Mouse (Mus musculus) ES-Bruce4 (cell line): ENCODE results near the gene Acsl1.

Source experiments
- CTCF ChIP-seq: IDR thresholded peaks from one replicate; pipeline ENCODE4 v1.8.1; 2011; ENCODE audit warnings: low read depth, low read length
- EP300 ChIP-seq: IDR thresholded peaks from 2 replicates; pipeline ENCODE4 v1.6.1; 2011; ENCODE audit warnings: low read depth, low read length; ENCODE audit not compliant: insufficient read depth
- POLR2A ChIP-seq: IDR thresholded peaks from one replicate; pipeline ENCODE4 v1.8.1; 2011; ENCODE audit warnings: low read length; ENCODE audit not compliant: insufficient read depth

DNA sequence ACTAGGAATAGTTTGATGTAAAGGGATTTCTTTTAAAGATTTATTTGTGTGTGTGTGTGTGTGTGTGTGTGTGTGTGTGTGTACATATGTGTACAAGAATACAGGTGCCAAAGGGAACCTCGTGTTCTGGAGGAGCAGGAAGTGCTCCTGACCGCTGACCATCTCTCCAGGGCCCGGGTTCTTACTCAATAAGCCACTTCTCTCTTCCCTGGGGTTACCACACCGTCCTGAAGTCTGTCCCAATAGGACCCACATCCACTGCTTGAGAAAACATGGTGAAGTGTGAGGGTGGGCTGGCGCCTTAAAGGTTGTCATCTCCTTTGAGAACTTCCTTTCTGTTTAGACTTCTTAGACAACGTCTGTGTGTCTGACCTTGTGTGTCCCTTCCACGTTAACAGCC, 63.1 kb downstream of the Acsl1 start:
- TF ChIP-seq CTCF (no peak), EP300 (no peak), POLR2A (no peak)
